Mouse (Mus musculus): ENCODE data around the gene Ceacam11. TPM values are rescaled to one million over a fixed set of nuclear protein-coding genes. Genes with fewer than 3 reads are reported as not detected.
"Not testable (repeated sequence)": the region's sequence is repeated elsewhere in the genome, so short reads cannot be mapped to it uniquely, and the experiment has no call there.

Ceacam11 gene
- not detected in 2 replicates for polyA plus RNA-seq (2015; fragmentation: Nextera tagmentation; extraction: Ambion mirVana)

GRCm38 (mm10) chr7:17971824-17972223 is at the start of gene Ceacam11:
Gene Ceacam11 (plus strand): TSS chr7:17972124.
- H3K4me1 ChIP-seq (ENCODE audit: control insufficient read depth, insufficient read depth, low read length): no peaks in the 10 kb centered on the region
- H3K9me3 ChIP-seq (replicated peaks; ENCODE audit: control insufficient read depth, low read length, poor library complexity, severe bottlenecking): peaks cover 39% of the 10 kb centered on the region
- H3K27ac ChIP-seq (ENCODE audit: low read length): no peak within 1 kb of the TSS
- H3K4me2 ChIP-seq (ENCODE audit: low read length): no peak within 1 kb of the TSS
- WGBS: 75% methylated on average over 4 of the region's 4 CpGs
- H3K4me3 ChIP-seq (ENCODE audit: low read depth, low read length): no peak within 1 kb of the TSS
- ATAC-seq: no peak
- H3K36me3 ChIP-seq (ENCODE audit: control insufficient read depth, insufficient read depth, low read length): no peaks in the 10 kb centered on the region
- H3K27me3 ChIP-seq (ENCODE audit: control insufficient read depth, insufficient read depth, low read depth, low read length): no peaks in the 10 kb centered on the region
- no peak within 1 kb of the TSS for H3K9ac ChIP-seq (ENCODE audit: low read depth, low read length)

DNA sequence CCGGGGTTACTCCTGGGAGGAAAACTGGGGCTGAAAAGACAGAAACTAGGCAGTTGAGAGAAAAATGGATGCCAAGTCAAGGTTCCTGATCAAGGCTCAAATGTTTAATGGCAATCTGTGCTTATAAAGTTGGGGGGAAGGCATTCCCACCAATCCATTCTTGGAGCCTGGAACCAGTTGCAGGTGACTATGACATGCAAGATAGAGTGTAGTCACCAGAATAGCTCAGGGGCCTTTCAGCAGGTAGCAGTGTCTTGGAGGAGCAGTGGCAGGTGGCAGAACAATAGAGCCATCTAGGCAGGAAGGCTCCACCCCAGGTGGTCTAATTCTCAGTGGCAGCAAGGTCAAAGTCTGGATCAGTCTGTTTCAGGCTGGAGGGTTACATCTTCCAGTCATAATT is 29.2 kb downstream of the Ceacam11 start:
- H3K27ac ChIP-seq (ENCODE audit: low read length); H3K4me3 ChIP-seq (ENCODE audit: low read depth, low read length); H3K4me2 ChIP-seq (ENCODE audit: low read length); H3K36me3 ChIP-seq (ENCODE audit: control insufficient read depth, insufficient read depth, low read length); ATAC-seq; H3K27me3 ChIP-seq (ENCODE audit: control insufficient read depth, insufficient read depth, low read depth, low read length); H3K4me1 ChIP-seq (ENCODE audit: control insufficient read depth, insufficient read depth, low read length); H3K9ac ChIP-seq (ENCODE audit: low read depth, low read length): not testable (repeated sequence)
- 89% methylated on average over 1 of the region's 1 CpGs for WGBS
- H3K9me3 ChIP-seq (replicated peaks; ENCODE audit: control insufficient read depth, low read length, poor library complexity, severe bottlenecking): peaks cover 24% of the 10 kb centered on the region; the same call in 1 of the 2 replicates

DNA sequence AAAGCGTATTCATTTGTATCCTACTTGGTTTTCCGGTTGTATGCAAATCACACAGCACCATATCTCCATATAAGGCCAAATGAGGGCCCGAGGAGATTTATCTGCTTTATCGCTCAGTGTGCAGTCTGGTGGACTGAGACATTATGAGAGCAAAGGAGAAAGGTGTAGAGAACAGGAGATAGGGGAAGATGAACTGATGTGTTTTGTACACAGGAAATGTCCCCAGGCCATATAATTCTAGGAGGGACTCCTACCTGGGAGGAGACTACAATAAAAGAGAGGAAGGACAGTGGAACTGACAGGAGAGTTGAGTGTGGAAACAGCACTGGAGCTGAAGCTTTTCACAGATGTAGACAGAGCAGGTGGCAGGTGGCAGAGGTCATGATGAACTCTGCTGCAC is 37.7 kb downstream of the Ceacam11 start, which contains the start of gene Ceacam13:
Ceacam13 (plus strand) TSS at position 301 of the 400 bp plus-strand sequence.
- no peak within 1 kb of the TSS for H3K4me2 ChIP-seq (ENCODE audit: low read length)
- no peak within 1 kb of the TSS for H3K27ac ChIP-seq (ENCODE audit: low read length)
- no peaks in the 10 kb centered on the region for H3K27me3 ChIP-seq (ENCODE audit: control insufficient read depth, insufficient read depth, low read depth, low read length)
- H3K9me3 ChIP-seq (replicated peaks; ENCODE audit: control insufficient read depth, low read length, poor library complexity, severe bottlenecking): peaks cover 48% of the 10 kb centered on the region
- H3K9ac ChIP-seq (ENCODE audit: low read depth, low read length): no peak within 1 kb of the TSS
- H3K36me3 ChIP-seq (ENCODE audit: control insufficient read depth, insufficient read depth, low read length): no peaks in the 10 kb centered on the region
- 79% methylated on average over 4 of the region's 4 CpGs for WGBS
- no peak within 1 kb of the TSS for H3K4me3 ChIP-seq (ENCODE audit: low read depth, low read length)
- no peaks in the 10 kb centered on the region for H3K4me1 ChIP-seq (ENCODE audit: control insufficient read depth, insufficient read depth, low read length)
- no peak for ATAC-seq

Small RNA genes lying within 50 kb of the gene (microRNA-seq; reads per million reads assigned to microRNA genes)
- gene Gm22414: not detected

Other genes with a start within 250 kb of the Ceacam11 start
- not detected in 2 replicates for gene Ceacam14, start 159.5 kb upstream of the Ceacam11 start, polyA plus RNA-seq (2015; fragmentation: Nextera tagmentation; extraction: Ambion mirVana)
- gene Gm5155, start 100.4 kb upstream of the Ceacam11 start, polyA plus RNA-seq (2015; fragmentation: Nextera tagmentation; extraction: Ambion mirVana): not detected in 2 replicates
- gene Ceacam13, start 37.8 kb downstream of the Ceacam11 start, polyA plus RNA-seq (2015; fragmentation: Nextera tagmentation; extraction: Ambion mirVana): not detected in 2 replicates
- gene Ceacam12, start 93.8 kb downstream of the Ceacam11 start, polyA plus RNA-seq (2015; fragmentation: Nextera tagmentation; extraction: Ambion mirVana): not detected in 2 replicates
- gene Igfl3, start 204.4 kb downstream of the Ceacam11 start, polyA plus RNA-seq (2015; fragmentation: Nextera tagmentation; extraction: Ambion mirVana): not detected in 2 replicates

All from midbrain, embryonic 16.5 days (tissue).